Mouse (Mus musculus) activated CD4-positive, CD25-positive, alpha-beta regulatory T cell, adult 4 months (primary cell): ENCODE measurements around the gene Wdr91. TPM values are rescaled to one million over a fixed set of nuclear protein-coding genes. Genes with fewer than 3 reads are reported as not detected.

ENCODE experiments used
- ATAC-seq: one replicate; pipeline ENCODE4 v1.8.0; 2017
- polyA plus RNA-seq, 2 experiments: library from polyadenylated mRNA; unstranded; fragments of 100-300 nt; shearing (Covaris generic); gene quantifications; one replicate each; pipeline ENCODE4 v1.2.1; 2017

Gene Wdr91
- polyA plus RNA-seq, 2 experiments from 2014 or later = 17.8 to 22.1 TPM

GRCm38 (mm10) chr6:34862381-34862780 lies 48.3 kb downstream of the Wdr91 start:
- peak; percentile 67 for ATAC-seq

GRCm38 (mm10) chr6:34861546-34862053 lies 49.1 kb downstream of the Wdr91 start:
- ATAC-seq = no peak

GRCm38 (mm10) chr6:34832352-34832751 lies 78.3 kb downstream of the Wdr91 start:
- no peak for ATAC-seq

Other genes with a start within 250 kb of the Wdr91 start
- under 1 TPM; 0.49 to 0.85 TPM for gene Agbl3, start 130.4 kb downstream of the Wdr91 start, polyA plus RNA-seq
- 10 to 100 TPM; 16.8 to 22.6 TPM for gene Tmem140, start 47.7 kb downstream of the Wdr91 start, polyA plus RNA-seq
- gene Cyren, start 32.8 kb downstream of the Wdr91 start, polyA plus RNA-seq = 1 to 10 TPM; 4.9 to 6.0 TPM
- under 1 TPM in 1 of 2 experiments, not detected in 1; 0.28 TPM for gene Stra8, start 9.3 kb upstream of the Wdr91 start, polyA plus RNA-seq
- gene Slc23a4, start 77.5 kb upstream of the Wdr91 start, polyA plus RNA-seq = under 1 TPM; 0.43 to 0.63 TPM
- gene Cnot4, start 222.8 kb upstream of the Wdr91 start, polyA plus RNA-seq = 10 to 100 TPM; 38.4 to 56.6 TPM